8 mouse cellular contexts compared by ENCODE assay signal in the genomic region with DNA sequence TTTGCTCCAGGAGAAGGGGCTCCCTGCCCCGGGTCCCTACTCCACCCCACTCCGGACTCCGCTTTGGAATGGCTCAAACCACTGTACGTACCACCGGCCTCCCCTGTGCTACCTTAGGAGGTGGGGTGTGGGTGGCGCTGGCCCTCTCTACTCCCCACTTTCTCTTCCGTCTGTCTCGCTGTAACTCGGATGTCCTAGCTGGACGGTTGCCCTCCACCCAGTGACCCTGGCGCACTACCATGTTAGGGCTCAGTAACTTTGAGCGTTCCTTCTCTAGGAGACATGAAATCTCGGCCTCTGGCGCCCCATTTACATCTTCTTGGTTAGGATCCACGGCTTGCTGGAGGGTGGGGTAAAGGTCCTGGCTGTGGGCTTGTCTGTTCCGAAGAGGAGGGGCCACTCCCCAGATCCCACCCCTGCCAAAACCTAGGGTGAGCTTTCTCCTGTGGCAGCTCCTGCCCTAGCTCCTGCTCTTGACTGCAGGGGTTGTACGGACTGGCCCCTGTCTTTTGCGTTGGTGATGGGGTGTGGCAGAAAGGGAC. TPM values are rescaled to one million over a fixed set of nuclear protein-coding genes. Genes with fewer than 3 reads are reported as not detected.
DNase-seq lines count a peak whose midpoint lies in the region; ATAC-seq and TF ChIP-seq lines count a peak whose summit lies in the region.

No protein-coding gene starts in this region.

- ATAC-seq in embryonic facial prominence, embryonic 11.5 days (replicated peaks; ENCODE audit: insufficient number of reproducible peaks, low FRiP score, low TSS enrichment, low read depth), result no peak
- ATAC-seq in hindbrain, embryonic 13.5 days (ENCODE audit: low FRiP score), result no peak
- no peak for ATAC-seq in liver, embryonic 14.5 days (ENCODE audit: insufficient read depth)

- 7% methylated on average over 18 of the region's 18 CpGs for WGBS in lung, adult 2 months
- 4% methylated on average over 18 of the region's 18 CpGs for WGBS in embryonic facial prominence, embryonic 11.5 days
- 2% methylated on average over 18 of the region's 18 CpGs for WGBS in hindbrain, embryonic 13.5 days
- 2% methylated on average over 18 of the region's 18 CpGs for WGBS in liver, embryonic 14.5 days (ENCODE audit: insufficient replicate concordance)
- WGBS in small intestine, adult 2 months, result 4% methylated on average over 18 of the region's 18 CpGs

- H3K27ac ChIP-seq in embryonic facial prominence, embryonic 11.5 days (replicated peaks; ENCODE audit: low read depth, low read length), result 0 out of 2 replicates have a peak overlapping the region, but pooled peaks have one; percentile 41
- H3K27ac ChIP-seq in hindbrain, embryonic 13.5 days, result peak overlapping the region; percentile 95
- H3K27ac ChIP-seq in liver, embryonic 14.5 days, result no peak overlapping the region
- peak overlapping the region; percentile 88 for H3K27ac ChIP-seq in small intestine, adult 2 months (ENCODE audit: insufficient read depth, low read depth, low read length)

- H3K9ac ChIP-seq in embryonic facial prominence, embryonic 11.5 days (replicated peaks; ENCODE audit: low read length), result peak overlapping the region; percentile 60
- peak overlapping the region; percentile 85 for H3K9ac ChIP-seq in hindbrain, embryonic 13.5 days
- H3K9ac ChIP-seq in liver, embryonic 14.5 days (replicated peaks), result peak overlapping the region; percentile 42

- peak overlapping the region; percentile 85 for H3K4me3 ChIP-seq in lung, adult 2 months (replicated peaks; ENCODE audit: extremely low read depth, low read depth, low read length)
- peak overlapping the region; percentile 58 for H3K4me3 ChIP-seq in embryonic facial prominence, embryonic 11.5 days (ENCODE audit: low read depth, low read length)
- H3K4me3 ChIP-seq in hindbrain, embryonic 13.5 days, result peak overlapping the region; percentile 64
- H3K4me3 ChIP-seq in liver, embryonic 14.5 days (ENCODE audit: insufficient read depth in 1 of 2, low read depth in 2 of 2, low read length in 2 of 2), result peak overlapping the region; percentile 56 to 64
- peak overlapping the region; percentile 72 for H3K4me3 ChIP-seq in small intestine, adult 2 months (ENCODE audit: low read depth, low read length)

- 0 out of 2 replicates have a peak, but pooled peaks have one; percentile 12 for TF ChIP-seq POLR2A in lung, adult 2 months (IDR thresholded peaks at IDR 0.05; ENCODE audit: borderline replicate concordance, extremely low read depth, low read depth, low read length)
- TF ChIP-seq POLR2A in small intestine, adult 2 months (IDR thresholded peaks at IDR 0.05; ENCODE audit: low read depth, low read length), result no peak

- no peaks in the 10 kb centered on the region for H3K27me3 ChIP-seq in embryonic facial prominence, embryonic 11.5 days (ENCODE audit: control insufficient read depth, insufficient read depth, low read length)
- H3K27me3 ChIP-seq in hindbrain, embryonic 13.5 days, result no peaks in the 10 kb centered on the region
- H3K27me3 ChIP-seq in liver, embryonic 14.5 days (ENCODE audit: control insufficient read depth, insufficient read depth, low read length), result peaks cover 51% of the 10 kb centered on the region
- H3K27me3 ChIP-seq in small intestine, adult 2 months (ENCODE audit: control insufficient read depth, insufficient read depth, low read length), result no peaks in the 10 kb centered on the region

- DNase-seq in lung, adult 2 months, result no peak
- DNase-seq in lung, postnatal 14 days, result no peak
- no peak for DNase-seq in embryonic facial prominence, embryonic 11.5 days (ENCODE audit: low spot score)
- no peak for DNase-seq in liver, embryonic 14.5 days (ENCODE audit: low read depth in 3 of 3, low spot score in 3 of 3)
- DNase-seq in layer of hippocampus, adult 11-12 months (ENCODE audit: low spot score), result no peak
- no peak for DNase-seq in frontal cortex, postnatal 25 days (ENCODE audit: low spot score in 2 of 2)

- no peak for TF ChIP-seq CTCF in lung, adult 2 months (IDR thresholded peaks at IDR 0.05; ENCODE audit: insufficient read depth, low read length)
- no peak for TF ChIP-seq CTCF in liver, embryonic 14.5 days (IDR thresholded peaks at IDR 0.05; ENCODE audit: low read depth)
- no peak for TF ChIP-seq CTCF in small intestine, adult 2 months (IDR thresholded peaks at IDR 0.05; ENCODE audit: extremely low read depth, insufficient read length, insufficient replicate concordance, low read depth, low read length)

- TF ChIP-seq EP300 in liver, embryonic 14.5 days (IDR thresholded peaks at IDR 0.05; ENCODE audit: low read depth), result no peak

- peaks cover 2% of the 10 kb centered on the region for H3K36me3 ChIP-seq in embryonic facial prominence, embryonic 11.5 days (replicated peaks; ENCODE audit: control insufficient read depth, insufficient read depth, low read depth, low read length)
- H3K36me3 ChIP-seq in hindbrain, embryonic 13.5 days, result no peaks in the 10 kb centered on the region
- H3K36me3 ChIP-seq in liver, embryonic 14.5 days (replicated peaks; ENCODE audit: control insufficient read depth, insufficient read depth, low read depth), result no peaks in the 10 kb centered on the region
- peaks cover 6% of the 10 kb centered on the region for H3K36me3 ChIP-seq in small intestine, adult 2 months (ENCODE audit: control insufficient read depth, insufficient read depth, low read length)

- no peaks in the 10 kb centered on the region for H3K9me3 ChIP-seq in embryonic facial prominence, embryonic 11.5 days (replicated peaks; ENCODE audit: control insufficient read depth, low read length)
- H3K9me3 ChIP-seq in hindbrain, embryonic 13.5 days, result no peaks in the 10 kb centered on the region
- H3K9me3 ChIP-seq in liver, embryonic 14.5 days (ENCODE audit: control insufficient read depth, low read length), result no peaks in the 10 kb centered on the region

- peak overlapping the region; percentile 99 for H3K4me2 ChIP-seq in embryonic facial prominence, embryonic 11.5 days (ENCODE audit: low read depth, low read length)
- H3K4me2 ChIP-seq in hindbrain, embryonic 13.5 days, result peak overlapping the region; percentile 99
- peak overlapping the region; percentile 89 for H3K4me2 ChIP-seq in liver, embryonic 14.5 days (ENCODE audit: low read depth)

- H3K4me1 ChIP-seq in lung, adult 2 months (ENCODE audit: control insufficient read depth, insufficient read depth, low read length), result peaks cover 33% of the 10 kb centered on the region
- peaks cover 54% of the 10 kb centered on the region for H3K4me1 ChIP-seq in embryonic facial prominence, embryonic 11.5 days (ENCODE audit: control insufficient read depth, insufficient read depth, low read length)
- H3K4me1 ChIP-seq in hindbrain, embryonic 13.5 days (replicated peaks), result peaks cover 76% of the 10 kb centered on the region
- peaks cover 3 to 26% of the 10 kb centered on the region in 2 experiments; a peak in 3 of 4 replicates for H3K4me1 ChIP-seq in liver, embryonic 14.5 days (replicated peaks; ENCODE audit: control insufficient read depth in 2 of 2, insufficient read depth in 2 of 2, low read length in 1 of 2)
- peaks cover 39% of the 10 kb centered on the region for H3K4me1 ChIP-seq in small intestine, adult 2 months (ENCODE audit: control insufficient read depth, insufficient read depth, insufficient read length, low read length)

RNA-seq across cellular contexts. Expression of gene Gjd3, which starts 21.7 kb away (rescaled TPM):
- 0.29 and 0.40 TPM in 2 replicates for polyA plus RNA-seq in lung, adult 2 months (2012; rRNA removed)
- 0.25 and 0.43 TPM in 2 replicates for polyA plus RNA-seq in embryonic facial prominence, embryonic 11.5 days (2014; fragmentation: Nextera tagmentation; extraction: Ambion mirVana)
- 1.5 and 1.6 TPM in 2 replicates for polyA plus RNA-seq in hindbrain, embryonic 13.5 days (2015; fragmentation: Nextera tagmentation; extraction: Ambion mirVana)
- polyA plus RNA-seq in liver, embryonic 14.5 days (2012; rRNA removed), result not detected in 2 replicates
- not detected in 2 replicates for polyA plus RNA-seq in liver, embryonic 14.5 days (2014; fragmentation: Nextera tagmentation; extraction: Ambion mirVana)
- polyA plus RNA-seq in small intestine, adult 2 months (2012; rRNA removed), result 3.6 and 5.8 TPM in 2 replicates

RNA-seq across cellular contexts. Expression of gene Rara, which starts 33.5 kb away (rescaled TPM):
- polyA plus RNA-seq in lung, adult 2 months (2012; rRNA removed), result 59.0 and 62.2 TPM in 2 replicates
- polyA plus RNA-seq in embryonic facial prominence, embryonic 11.5 days (2014; fragmentation: Nextera tagmentation; extraction: Ambion mirVana), result 32.7 and 40.2 TPM in 2 replicates
- polyA plus RNA-seq in hindbrain, embryonic 13.5 days (2015; fragmentation: Nextera tagmentation; extraction: Ambion mirVana), result 17.1 and 20.3 TPM in 2 replicates
- polyA plus RNA-seq in liver, embryonic 14.5 days (2012; rRNA removed), result 1.9 and 2.3 TPM in 2 replicates
- 3.0 and 3.2 TPM in 2 replicates for polyA plus RNA-seq in liver, embryonic 14.5 days (2014; fragmentation: Nextera tagmentation; extraction: Ambion mirVana)
- polyA plus RNA-seq in small intestine, adult 2 months (2012; rRNA removed), result 25.3 and 56.3 TPM in 2 replicates

RNA-seq across cellular contexts. Expression of gene Cdc6, which starts 53.5 kb away (rescaled TPM):
- polyA plus RNA-seq in lung, adult 2 months (2012; rRNA removed), result 0.16 and 0.25 TPM in 2 replicates
- polyA plus RNA-seq in embryonic facial prominence, embryonic 11.5 days (2014; fragmentation: Nextera tagmentation; extraction: Ambion mirVana), result 55.4 and 57.1 TPM in 2 replicates
- polyA plus RNA-seq in hindbrain, embryonic 13.5 days (2015; fragmentation: Nextera tagmentation; extraction: Ambion mirVana), result 5.9 and 6.0 TPM in 2 replicates
- polyA plus RNA-seq in liver, embryonic 14.5 days (2012; rRNA removed), result 16.9 and 28.6 TPM in 2 replicates
- polyA plus RNA-seq in liver, embryonic 14.5 days (2014; fragmentation: Nextera tagmentation; extraction: Ambion mirVana), result 64.1 and 71.0 TPM in 2 replicates
- 0.37 and 0.65 TPM in 2 replicates for polyA plus RNA-seq in small intestine, adult 2 months (2012; rRNA removed)
